Comparison of ENCODE assay signal across 18 mouse cellular contexts in genomic region chr3:66430187-66430586, GRCm38 (mm10).
"Had no signal": no experiment of that assay in that cellular context is flagged by ENCODE, and none has a peak within 500 bp of the region (broad histone marks: within the 10 kb centered on the region; RNA-seq: fewer than 3 reads in every experiment).

No protein-coding gene starts in this region.

- H3K27me3 ChIP-seq: midbrain, embryonic 15.5 days; neural tube, embryonic 13.5 days; neural tube, embryonic 15.5 days had no signal

- H3K36me3 ChIP-seq: midbrain, embryonic 10.5 days; midbrain, embryonic 15.5 days; neural tube, embryonic 13.5 days; neural tube, embryonic 15.5 days had no signal

- ATAC-seq: midbrain, embryonic 15.5 days had no signal

- H3K4me2 ChIP-seq: lung, embryonic 14.5 days; midbrain, embryonic 15.5 days; neural tube, embryonic 13.5 days; neural tube, embryonic 15.5 days had no signal

- H3K4me3 ChIP-seq: midbrain, embryonic 10.5 days; midbrain, embryonic 15.5 days; myocyte; neural tube, embryonic 13.5 days; neural tube, embryonic 15.5 days had no signal

- H3K9me3 ChIP-seq: midbrain, embryonic 10.5 days; midbrain, embryonic 15.5 days; neural tube, embryonic 13.5 days; neural tube, embryonic 15.5 days had no signal

- H3K9ac ChIP-seq: liver, embryonic 14.5 days; lung, embryonic 14.5 days; midbrain, embryonic 15.5 days; neural tube, embryonic 13.5 days; neural tube, embryonic 15.5 days had no signal

- H3K27ac ChIP-seq: liver, embryonic 14.5 days; midbrain, embryonic 10.5 days; midbrain, embryonic 15.5 days; neural tube, embryonic 13.5 days; neural tube, embryonic 15.5 days had no signal

- H3K4me1 ChIP-seq: midbrain, embryonic 10.5 days; midbrain, embryonic 15.5 days; neural tube, embryonic 13.5 days; neural tube, embryonic 15.5 days had no signal

- DNase-seq: lung, adult 18-20 months; lung, embryonic 14.5 days; lung, postnatal 10 days; lung, postnatal 4 days; retina, postnatal 1 day; right cerebral cortex, adult 18-20 months; right cerebral cortex, postnatal 25 days; right cerebral cortex, postnatal 4 days; spleen, adult 18-20 months; thymus, adult 18-20 months; thymus, postnatal 14 days; thymus, postnatal 36 days had no signal
